Mouse (Mus musculus) heart, adult 2 months (tissue): ENCODE data around the gene Lrrfip2.

Source experiments
- CTCF ChIP-seq: fragments of 200-600 bp; IDR thresholded peaks from 2 replicates; pipeline ENCODE4 v1.8.1; 2022; ENCODE audit warnings: antibody characterized with exemption, mild to moderate bottlenecking, moderate library complexity
- POLR2A ChIP-seq: fragments of 200-500 bp; IDR thresholded peaks from 2 replicates; pipeline ENCODE4 v1.6.1; 2011; ENCODE audit warnings: mild to moderate bottlenecking, low read depth, low read length, control low read depth; ENCODE audit not compliant: insufficient read depth

- TF ChIP-seq POLR2A (no peak), CTCF (no peak)
Measured at GRCm38 (mm10) chr9:111198332-111198731, 80.9 kb downstream of the Lrrfip2 start.
